Mouse (Mus musculus) intestine, embryonic 16.5 days (tissue): ENCODE results near the gene Rtl5. TPM values are rescaled to one million over a fixed set of nuclear protein-coding genes. Genes with fewer than 3 reads are reported as not detected.
"Not testable (repeated sequence)": the region's sequence is repeated elsewhere in the genome, so short reads cannot be mapped to it uniquely, and the experiment has no call there.

Source experiments
- ATAC-seq: fragments of 200-750 bp; cut with Nextera tagmentation; 2 replicates; pipeline ENCODE4 v1.8.0; 2017; ENCODE audit warnings: moderate TSS enrichment, moderate library complexity
- H3K27ac ChIP-seq: fragments of 300-500 bp; sonication (generic); 2 replicates; pipeline ENCODE4 v1.5.1; 2014; ENCODE audit warnings: mild to moderate bottlenecking, low read length
- H3K27me3 ChIP-seq: fragments of 300-500 bp; sonication (generic); replicated peaks from 2 replicates; pipeline ENCODE4 v1.6.1; 2014; ENCODE audit warnings: low read length, control low read depth, mixed read lengths; ENCODE audit not compliant: control insufficient read depth, insufficient read depth
- H3K36me3 ChIP-seq: fragments of 300-500 bp; sonication (generic); 2 replicates; pipeline ENCODE4 v1.6.1; 2014; ENCODE audit warnings: low read length, control low read depth; ENCODE audit not compliant: control insufficient read depth, insufficient read depth
- H3K4me1 ChIP-seq: fragments of 300-500 bp; sonication (generic); 2 replicates; pipeline ENCODE4 v1.6.1; 2014; ENCODE audit warnings: low read length, control low read depth, mixed read lengths; ENCODE audit not compliant: control insufficient read depth, insufficient read depth
- H3K4me2 ChIP-seq: fragments of 300-500 bp; sonication (generic); 2 replicates; pipeline ENCODE4 v1.6.1; 2014; ENCODE audit warnings: low read depth, low read length, control low read depth
- H3K4me3 ChIP-seq: fragments of 300-500 bp; sonication (generic); 2 replicates; pipeline ENCODE4 v1.5.1; 2014; ENCODE audit warnings: mild to moderate bottlenecking, low read length
- H3K9ac ChIP-seq: fragments of 300-500 bp; sonication (generic); 2 replicates; pipeline ENCODE4 v1.6.1; 2014; ENCODE audit warnings: low read depth, low read length
- H3K9me3 ChIP-seq: fragments of 300-500 bp; sonication (generic); 2 replicates; pipeline ENCODE4 v1.6.1; 2016; ENCODE audit warnings: low read length, control low read depth; ENCODE audit not compliant: control insufficient read depth
- WGBS: fragments of 180-500 bp; shearing (Covaris S2); extraction: QIAGEN DNeasy Blood & Tissue Kit; methylation state at CpG from one replicate; pipeline ENCODE4 v1.1.7; 2014; 5-methylcytosine and 5-hydroxymethylcytosine counted together
- polyA plus RNA-seq: library from polyadenylated mRNA; unstranded; fragments of >200 nt; fragmentation: Nextera tagmentation; extraction: Ambion mirVana; gene quantifications from 2 replicates; pipeline ENCODE4 v1.2.1, GENCODE M21; 2015

Rtl5 gene
- 1.0 and 1.5 TPM in 2 replicates for polyA plus RNA-seq

DNA sequence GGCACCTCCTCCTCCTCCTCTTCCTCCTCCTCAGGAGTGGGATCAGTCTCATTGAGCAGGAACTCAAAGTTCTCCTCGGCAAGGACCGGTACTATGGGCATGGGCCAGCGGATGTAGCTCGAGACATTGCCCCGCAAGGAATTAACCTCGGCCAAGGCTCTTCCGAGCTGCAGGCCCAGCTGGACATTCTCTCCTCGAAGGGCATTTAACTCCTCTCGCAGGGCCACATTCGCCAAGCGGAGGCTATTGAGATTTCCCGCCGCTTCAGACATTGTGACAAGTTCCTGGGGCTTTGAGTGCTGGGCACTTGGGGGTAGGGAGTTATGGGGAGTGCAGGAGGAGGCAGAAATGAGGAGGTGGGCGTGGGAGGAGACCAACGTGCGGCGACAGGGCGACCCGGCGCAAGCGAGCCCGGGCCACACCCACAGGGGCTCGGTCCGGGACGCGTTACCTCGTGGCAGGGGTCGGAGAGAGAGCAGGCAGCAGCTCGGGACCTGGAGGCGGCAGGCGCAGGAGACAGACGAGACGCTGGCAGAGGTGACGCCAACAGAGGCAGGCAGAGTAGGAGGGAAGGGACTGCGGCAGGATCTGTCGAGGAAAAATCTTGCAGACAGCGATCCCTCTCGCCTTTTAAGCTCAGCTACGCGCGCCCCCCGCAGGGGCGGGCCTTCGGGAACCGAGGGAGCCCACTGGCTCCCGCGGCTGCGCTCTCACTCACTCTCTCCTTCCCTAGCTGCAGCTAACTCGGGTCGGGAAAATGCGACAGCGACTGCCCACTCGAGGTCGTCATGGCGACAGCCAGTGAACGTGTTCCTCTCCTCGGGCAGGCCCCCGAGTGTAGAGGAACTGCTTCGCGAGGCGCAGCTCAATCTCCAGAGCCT is at the start of gene Rtl5:
TSS of gene Rtl5 (minus strand) at position 714 of the 881 bp plus-strand sequence.
- Histone ChIP-seq H3K36me3 (no peaks in the 10 kb centered on the region), H3K4me3 (peak within 1 kb of the TSS; percentile 56), H3K27me3 (no peaks in the 10 kb centered on the region; the same call in none of the 2 replicates), H3K9me3 (no peaks in the 10 kb centered on the region), H3K4me1 (no peaks in the 10 kb centered on the region), H3K4me2 (peak within 1 kb of the TSS; percentile 79), H3K27ac (peak within 1 kb of the TSS; percentile 10), H3K9ac (peak within 1 kb of the TSS; percentile 64)
- 14% methylated on average over 55 of the region's 61 CpGs for whole genome bisulfite sequencing
- peak; percentile 92 for ATAC-seq

DNA sequence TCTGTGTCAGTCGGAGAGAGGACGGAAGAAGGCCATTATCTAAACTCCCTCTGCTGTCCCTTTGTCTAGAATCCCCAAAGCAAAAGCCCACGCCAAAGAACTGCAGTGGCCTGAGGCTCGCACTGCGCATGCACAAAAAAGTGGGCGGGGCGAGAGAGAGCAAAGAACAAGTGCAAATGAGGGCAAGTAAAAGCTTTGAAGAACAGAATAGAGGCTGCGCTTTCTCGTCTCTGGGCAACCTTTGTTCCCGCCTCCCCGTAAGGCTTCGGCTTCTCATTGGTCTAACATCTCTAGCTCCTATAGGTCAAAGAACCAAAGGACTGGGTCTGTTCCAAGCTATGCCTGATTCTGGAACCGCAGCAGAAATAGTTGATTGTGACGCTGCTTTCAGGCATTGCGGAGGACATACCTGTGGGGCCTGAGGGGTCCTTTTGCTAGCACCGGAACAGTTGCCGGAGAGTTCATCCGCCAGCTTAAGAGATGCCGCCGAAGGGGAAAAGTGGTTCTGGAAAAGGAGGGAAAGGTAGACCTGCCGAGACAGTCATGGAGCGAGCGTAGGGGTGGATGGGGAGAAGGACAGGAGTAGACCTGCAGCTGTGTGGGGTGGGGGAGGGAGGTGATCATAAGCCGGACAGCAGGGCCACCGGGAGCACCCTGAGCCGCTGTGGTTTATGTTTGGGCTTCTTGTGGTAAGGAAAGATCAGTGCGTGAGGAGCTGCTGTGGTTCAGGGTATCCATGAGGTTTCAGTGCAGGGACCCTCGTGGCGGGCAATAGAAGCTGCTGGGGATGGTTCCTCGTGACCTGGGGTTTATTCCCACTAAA is 48.1 kb upstream of the Rtl5 start, which contains the start of gene Pin4:
TSS of gene Pin4 (plus strand) at position 406 of the 823 bp plus-strand sequence.
- WGBS = 16% methylated on average over 30 of the region's 30 CpGs
- no peak within 1 kb of the TSS for H3K27ac ChIP-seq
- H3K4me1 ChIP-seq = no peaks in the 10 kb centered on the region

DNA sequence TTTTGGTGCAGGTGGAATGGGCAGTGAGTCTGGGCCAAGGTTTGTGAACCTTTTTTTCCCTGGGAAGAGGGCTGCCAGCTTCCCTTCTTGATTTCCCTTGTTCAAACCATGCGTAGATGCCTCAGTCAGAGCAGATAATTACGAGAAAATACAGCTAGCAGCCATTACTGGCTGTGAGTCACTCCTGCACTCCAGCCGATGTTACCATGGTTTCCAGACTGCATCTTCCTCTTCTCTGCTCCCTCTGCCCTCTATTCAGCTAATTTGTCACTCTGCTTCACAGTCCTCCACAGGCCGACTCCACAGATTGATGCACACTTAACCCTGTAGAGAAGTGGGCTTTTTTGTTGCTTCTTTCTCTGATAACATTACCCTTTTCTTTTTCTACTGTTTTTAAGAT is 44.6 kb upstream of the Rtl5 start:
- no peaks in the 10 kb centered on the region for H3K36me3 ChIP-seq
- no peak overlapping the region for H3K27ac ChIP-seq
- no peaks in the 10 kb centered on the region for H3K9me3 ChIP-seq
- no peak overlapping the region for H3K4me2 ChIP-seq
- no peak overlapping the region for H3K4me3 ChIP-seq
- ATAC-seq = no peak
- WGBS = 45% methylated on average over 4 of the region's 4 CpGs
- H3K27me3 ChIP-seq = no peaks in the 10 kb centered on the region; the same call in 1 of the 2 replicates
- H3K9ac ChIP-seq = no peak overlapping the region
- no peaks in the 10 kb centered on the region for H3K4me1 ChIP-seq

More for the DNA sequence above, 48.1 kb upstream of the Rtl5 start, which contains the start of gene Pin4:
- peak within 1 kb of the TSS; percentile 64 for H3K4me3 ChIP-seq
- peak within 1 kb of the TSS; percentile 61 for H3K4me2 ChIP-seq
- no peaks in the 10 kb centered on the region for H3K9me3 ChIP-seq
- no peaks in the 10 kb centered on the region for H3K36me3 ChIP-seq
- H3K27me3 ChIP-seq = no peaks in the 10 kb centered on the region; the same call in 1 of the 2 replicates
- peak; percentile 99 for ATAC-seq
- peak within 1 kb of the TSS; percentile 70 for H3K9ac ChIP-seq

- ATAC-seq, H3K36me3 ChIP-seq, H3K9ac ChIP-seq, H3K27ac ChIP-seq, H3K27me3 ChIP-seq, H3K4me3 ChIP-seq, H3K4me2 ChIP-seq, H3K4me1 ChIP-seq, H3K9me3 ChIP-seq: not testable (repeated sequence)
- WGBS = 64% methylated on average over 5 of the region's 5 CpGs
Observed at GRCm38 (mm10) chrX:102109349-102109748, 38.2 kb upstream of the Rtl5 start.

DNA sequence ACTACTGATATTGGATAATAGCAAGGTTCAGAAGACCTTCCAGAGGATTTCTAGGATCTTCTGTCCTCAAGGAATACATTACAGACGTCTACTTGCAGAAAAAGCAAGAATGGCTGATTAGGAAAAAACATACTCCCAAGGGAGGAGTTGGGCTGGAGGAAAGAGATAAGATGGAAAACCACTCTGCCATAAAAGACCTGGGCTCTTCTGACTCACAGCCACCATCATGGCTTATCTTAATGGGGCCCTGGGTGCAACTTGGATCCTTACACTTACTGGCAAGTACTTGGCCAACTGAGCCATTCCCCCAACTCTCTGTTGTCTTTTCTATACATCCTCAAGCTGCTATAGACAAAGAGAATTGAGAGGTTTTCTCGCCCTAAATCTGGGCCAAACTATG is 32.7 kb upstream of the Rtl5 start:
- not testable (repeated sequence) for H3K36me3 ChIP-seq, H3K27me3 ChIP-seq, H3K4me2 ChIP-seq, H3K4me3 ChIP-seq, H3K9me3 ChIP-seq, H3K27ac ChIP-seq, H3K4me1 ChIP-seq, ATAC-seq, H3K9ac ChIP-seq
- WGBS = 70% methylated on average over 2 of the region's 2 CpGs

DNA sequence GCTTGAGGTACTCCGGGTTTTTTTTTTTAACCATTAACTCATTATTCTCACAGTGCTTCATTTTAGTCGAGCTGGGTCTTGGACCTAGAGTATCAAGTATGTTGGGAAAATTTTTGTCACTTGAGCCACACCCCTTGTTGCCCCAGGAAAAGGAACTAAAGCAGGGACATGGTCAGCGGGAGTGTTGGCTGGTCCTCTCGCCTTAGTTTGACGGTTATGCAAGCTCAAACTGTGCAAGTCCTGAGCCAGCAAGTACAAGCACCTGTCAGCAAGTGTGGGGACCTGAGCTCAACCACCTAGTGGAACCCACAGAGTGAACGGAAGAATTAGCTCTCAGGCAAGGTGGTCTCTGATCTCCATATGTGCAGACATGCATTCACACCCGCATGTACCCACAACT is 30.8 kb upstream of the Rtl5 start:
- WGBS = 59% methylated on average over 7 of the region's 7 CpGs
- no peak overlapping the region for H3K4me2 ChIP-seq

GRCm38 (mm10) chrX:102094381-102094904 is 23.3 kb upstream of the Rtl5 start:
- Histone ChIP-seq H3K27ac (no peak overlapping the region), H3K4me3 (no peak overlapping the region), H3K9me3 (no peaks in the 10 kb centered on the region), H3K9ac (no peak overlapping the region), H3K4me1 (no peaks in the 10 kb centered on the region), H3K36me3 (no peaks in the 10 kb centered on the region), H3K4me2 (no peak overlapping the region), H3K27me3 (peaks cover 10% of the 10 kb centered on the region; the same call in 1 of the 2 replicates)
- whole genome bisulfite sequencing = 79% methylated on average over 7 of the region's 7 CpGs
- no peak for ATAC-seq

More for the DNA sequence above, 30.8 kb upstream of the Rtl5 start:
- no peak overlapping the region for H3K9ac ChIP-seq
- no peak overlapping the region for H3K27ac ChIP-seq
- no peaks in the 10 kb centered on the region for H3K27me3 ChIP-seq
- no peak overlapping the region for H3K4me3 ChIP-seq
- H3K36me3 ChIP-seq = no peaks in the 10 kb centered on the region
- ATAC-seq = no peak
- H3K4me1 ChIP-seq = no peaks in the 10 kb centered on the region
- H3K9me3 ChIP-seq = no peaks in the 10 kb centered on the region

GRCm38 (mm10) chrX:102090605-102091004 is 19.5 kb upstream of the Rtl5 start:
- no peak for ATAC-seq
- Histone ChIP-seq H3K27me3 (peaks cover 10% of the 10 kb centered on the region; the same call in 1 of the 2 replicates), H3K4me3 (no peak overlapping the region), H3K4me1 (no peaks in the 10 kb centered on the region), H3K9me3 (no peaks in the 10 kb centered on the region), H3K27ac (no peak overlapping the region), H3K36me3 (no peaks in the 10 kb centered on the region), H3K4me2 (no peak overlapping the region), H3K9ac (no peak overlapping the region)
- 78% methylated on average over 3 of the region's 3 CpGs for WGBS
